Mouse (Mus musculus) liver, adult 2 months (tissue): ENCODE data around the gene Cdk19. TPM values are rescaled to one million over a fixed set of nuclear protein-coding genes. Genes with fewer than 3 reads are reported as not detected.
A peak's percentile ranks its signal among the peaks of the same experiment; 100 is the strongest.

ENCODE experiments used
- DNase-seq: peaks from one replicate; pipeline ENCODE4 v3.0.0-alpha.2; 2011; ENCODE audit warnings: low read depth, low spot score; ENCODE audit errors: extremely low read depth
- H3K27ac ChIP-seq: fragments of 200-500 bp; replicated peaks from 2 replicates; pipeline ENCODE4 v1.5.1; 2012; ENCODE audit warnings: low read depth, mild to moderate bottlenecking, control low read depth, inconsistent platforms, low read length; ENCODE audit not compliant: insufficient read depth
- H3K27me3 ChIP-seq: fragments of 200-500 bp; 2 replicates; pipeline ENCODE4 v1.6.1; 2012; ENCODE audit warnings: mild to moderate bottlenecking, moderate library complexity, low read length, inconsistent platforms; ENCODE audit not compliant: control insufficient read depth, insufficient read depth
- H3K36me3 ChIP-seq: fragments of 200-500 bp; 2 replicates; pipeline ENCODE4 v1.6.1; 2012; ENCODE audit warnings: low read length, inconsistent platforms; ENCODE audit not compliant: control insufficient read depth, insufficient read depth
- H3K4me1 ChIP-seq: fragments of 200-500 bp; 2 replicates; pipeline ENCODE4 v1.6.1; 2011; ENCODE audit warnings: low read length; ENCODE audit not compliant: control insufficient read depth, insufficient read depth
- H3K4me3 ChIP-seq: fragments of 200-500 bp; 2 replicates; pipeline ENCODE4 v1.5.1; 2011; ENCODE audit warnings: low read depth, mild to moderate bottlenecking, control low read depth, low read length, moderate library complexity; ENCODE audit not compliant: insufficient read depth
- H3K79me2 ChIP-seq: fragments of 200-500 bp; 2 replicates; pipeline ENCODE4 v1.6.1; 2012; ENCODE audit warnings: inconsistent platforms, mild to moderate bottlenecking, low read length, moderate library complexity; ENCODE audit not compliant: control insufficient read depth, insufficient read depth
- H3K9ac ChIP-seq: fragments of 200-500 bp; 2 replicates; pipeline ENCODE4 v1.6.1; 2012; ENCODE audit warnings: low read depth, mild to moderate bottlenecking, control low read depth, inconsistent platforms, low read length
- CTCF ChIP-seq: fragments of 200-500 bp; IDR thresholded peaks from 2 replicates; pipeline ENCODE4 v1.5.1; 2011; ENCODE audit warnings: low read depth, low read length, control low read depth
- POLR2A ChIP-seq: fragments of 200-500 bp; IDR thresholded peaks from 2 replicates; pipeline ENCODE4 v1.6.1; 2011; ENCODE audit warnings: low read length, control low read depth; ENCODE audit not compliant: insufficient read depth; ENCODE audit errors: extremely low read depth
- WGBS: fragments of 180-500 bp; shearing (Covaris S2); methylation state at CpG from one replicate; pipeline ENCODE4 v1.1.7; 2018; 5-methylcytosine and 5-hydroxymethylcytosine counted together
- polyA plus RNA-seq: library from polyadenylated mRNA; depleted of rRNA; stranded (reverse); fragments of >200 nt; gene quantifications from 2 replicates; pipeline ENCODE4 v1.2.3, GENCODE M21; 2012
- total RNA-seq: library from RNA; depleted of rRNA; stranded (reverse); fragments of >200 nt; gene quantifications from 2 replicates; pipeline ENCODE4 v1.2.3, GENCODE M21; 2014

Gene Cdk19
- total and polyA plus RNA-seq, 2 experiments, result 1.4 to 4.3 TPM

DNA sequence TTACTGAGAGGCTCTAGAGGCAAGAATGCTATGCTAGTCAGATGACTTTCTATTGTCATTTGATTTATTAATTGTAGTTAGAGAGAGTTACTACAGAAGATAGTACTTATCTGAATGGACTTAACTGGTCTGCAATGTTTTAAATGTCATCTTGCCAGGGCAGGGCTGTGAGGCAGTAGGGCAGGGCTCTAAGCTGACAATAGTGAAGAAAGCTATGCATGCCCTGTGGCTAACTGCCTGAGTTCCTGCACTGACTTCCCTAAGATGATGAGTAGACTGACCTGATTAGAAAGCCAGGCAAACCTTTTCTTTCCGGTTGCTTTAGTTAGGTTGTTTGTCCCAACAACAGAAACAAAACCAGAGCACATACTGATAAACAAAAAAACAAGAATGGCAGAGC lies 102.7 kb downstream of the Cdk19 start:
- DNase-seq, result no peak
- Histone ChIP-seq H3K36me3 (no peaks in the 10 kb centered on the region), H3K4me1 (peaks cover 9% of the 10 kb centered on the region), H3K27me3 (no peaks in the 10 kb centered on the region), H3K27ac (no peak overlapping the region), H3K9ac (no peak overlapping the region), H3K79me2 (no peaks in the 10 kb centered on the region), H3K4me3 (no peak overlapping the region)
- TF ChIP-seq CTCF, result no peak
- TF ChIP-seq POLR2A, result no peak
- 85% methylated on average over 1 of the region's 1 CpGs for WGBS

DNA sequence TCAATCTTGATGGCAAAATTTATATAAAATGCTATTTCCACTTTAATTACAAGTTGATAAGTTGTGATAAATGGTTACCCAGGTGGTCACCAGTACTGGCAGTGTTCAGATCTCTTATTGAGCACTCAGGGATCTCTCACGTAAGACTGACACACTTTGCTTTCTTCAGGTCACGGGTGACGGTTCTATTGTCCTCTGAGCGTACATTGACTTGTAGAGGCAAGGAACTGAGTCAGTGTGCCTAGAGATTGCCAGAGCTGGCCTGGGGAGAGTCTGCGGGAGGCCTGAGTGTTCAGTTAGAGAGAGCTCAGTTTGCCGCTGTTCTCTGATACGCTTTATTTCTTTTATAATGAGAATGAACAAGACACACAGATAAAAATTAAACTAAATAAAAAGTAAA lies 104.0 kb downstream of the Cdk19 start:
- TF ChIP-seq POLR2A (no peak), CTCF (no peak)
- WGBS, result 94% methylated on average over 7 of the region's 7 CpGs
- H3K79me2 ChIP-seq, result no peaks in the 10 kb centered on the region
- H3K9ac ChIP-seq, result no peak overlapping the region
- no peak overlapping the region for H3K4me3 ChIP-seq
- H3K36me3 ChIP-seq, result no peaks in the 10 kb centered on the region
- H3K4me1 ChIP-seq, result peaks cover 12% of the 10 kb centered on the region
- no peaks in the 10 kb centered on the region for H3K27me3 ChIP-seq
- H3K27ac ChIP-seq, result no peak overlapping the region
- no peak for DNase-seq

DNA sequence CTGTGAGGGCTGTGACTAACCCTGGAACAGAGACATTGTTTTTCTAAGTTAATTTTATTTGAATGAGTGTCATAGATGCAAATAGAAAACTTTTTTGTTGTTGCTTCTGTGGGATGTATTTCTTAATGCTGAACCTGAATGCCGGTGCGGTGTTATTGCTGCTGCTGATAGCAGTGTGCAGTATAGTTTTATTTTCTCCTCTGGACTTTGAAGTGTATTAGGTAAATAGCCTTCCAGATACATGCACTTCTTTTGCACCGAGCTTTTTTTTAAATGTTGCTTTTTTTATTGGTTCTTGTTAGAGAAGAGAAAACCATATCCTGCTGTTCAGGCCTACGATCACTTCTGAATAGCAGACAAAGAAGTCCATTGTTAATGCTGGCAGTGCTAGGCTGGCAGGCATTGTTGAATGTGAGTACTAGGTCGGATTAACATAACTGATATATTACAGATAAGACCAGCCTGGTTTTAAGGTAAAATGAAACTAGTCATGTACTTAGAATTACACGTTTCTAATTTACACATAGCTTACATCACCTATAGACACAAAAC lies 104.5 kb downstream of the Cdk19 start:
- Histone ChIP-seq H3K27me3 (no peaks in the 10 kb centered on the region), H3K79me2 (no peaks in the 10 kb centered on the region), H3K4me3 (no peak overlapping the region), H3K4me1 (peaks cover 12% of the 10 kb centered on the region), H3K36me3 (no peaks in the 10 kb centered on the region), H3K9ac (no peak overlapping the region), H3K27ac (no peak overlapping the region)
- DNase-seq, result peak; percentile 29
- TF ChIP-seq POLR2A (no peak), CTCF (no peak)
- 73% methylated on average over 6 of the region's 6 CpGs for WGBS

DNA sequence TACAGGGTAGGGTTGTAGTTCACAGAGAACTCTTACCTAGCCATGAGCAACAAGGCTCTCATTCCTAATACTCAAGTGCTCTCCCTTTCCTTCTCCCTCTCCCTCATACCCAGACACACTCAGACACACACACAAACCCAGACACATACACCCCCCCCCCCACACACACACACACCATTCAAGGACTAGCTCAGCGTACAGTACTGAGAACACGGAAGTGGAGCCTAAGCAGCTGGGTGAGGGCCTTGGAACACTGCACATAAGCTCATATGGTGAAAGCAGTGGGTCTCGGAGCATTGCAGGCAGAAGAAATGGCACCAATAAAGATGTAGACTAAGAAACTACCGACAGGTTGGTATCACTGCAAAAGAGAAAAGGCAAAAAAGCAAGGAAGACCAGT lies 105.2 kb downstream of the Cdk19 start:
- H3K27ac ChIP-seq, result no peak overlapping the region
- no peaks in the 10 kb centered on the region; the same call in 1 of the 2 replicates for H3K79me2 ChIP-seq
- no peak overlapping the region for H3K9ac ChIP-seq
- DNase-seq, result no peak
- H3K4me1 ChIP-seq, result peaks cover 12% of the 10 kb centered on the region
- no peak for TF ChIP-seq CTCF
- no peak for TF ChIP-seq POLR2A
- WGBS, result 93% methylated on average over 4 of the region's 4 CpGs
- no peaks in the 10 kb centered on the region for H3K27me3 ChIP-seq
- H3K4me3 ChIP-seq, result no peak overlapping the region
- no peaks in the 10 kb centered on the region for H3K36me3 ChIP-seq

DNA sequence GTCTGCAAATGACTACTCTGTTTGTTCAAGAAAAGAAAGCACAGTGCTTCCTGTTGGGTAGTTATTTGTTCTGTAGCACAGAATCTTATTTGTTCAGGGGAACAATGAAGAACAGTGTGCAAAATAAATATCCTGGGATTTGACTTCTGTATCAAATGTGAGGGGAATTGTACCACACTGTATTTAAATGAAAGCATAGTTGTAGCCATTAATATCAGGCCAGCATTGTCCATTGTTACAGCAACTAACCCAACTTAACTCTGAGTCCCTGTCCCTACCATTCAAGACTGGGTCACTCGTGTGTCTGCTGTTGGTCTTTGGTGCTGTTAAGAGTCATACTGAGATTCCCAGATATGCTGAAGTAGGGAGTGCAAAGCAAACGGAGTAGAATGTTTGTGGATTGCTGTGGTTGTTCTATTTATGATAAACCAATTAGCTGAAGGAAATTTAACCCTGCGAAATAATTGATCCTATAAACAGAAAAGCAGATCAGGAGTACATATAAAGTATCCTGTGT lies 106.8 kb downstream of the Cdk19 start:
- Histone ChIP-seq H3K27me3 (no peaks in the 10 kb centered on the region), H3K4me3 (no peak overlapping the region), H3K79me2 (no peaks in the 10 kb centered on the region; the same call in 1 of the 2 replicates), H3K27ac (peak overlapping the region; percentile 53), H3K36me3 (no peaks in the 10 kb centered on the region), H3K4me1 (peaks cover 12% of the 10 kb centered on the region), H3K9ac (no peak overlapping the region)
- TF ChIP-seq CTCF, result no peak
- 54% methylated on average over 3 of the region's 3 CpGs for WGBS
- no peak for DNase-seq

DNA sequence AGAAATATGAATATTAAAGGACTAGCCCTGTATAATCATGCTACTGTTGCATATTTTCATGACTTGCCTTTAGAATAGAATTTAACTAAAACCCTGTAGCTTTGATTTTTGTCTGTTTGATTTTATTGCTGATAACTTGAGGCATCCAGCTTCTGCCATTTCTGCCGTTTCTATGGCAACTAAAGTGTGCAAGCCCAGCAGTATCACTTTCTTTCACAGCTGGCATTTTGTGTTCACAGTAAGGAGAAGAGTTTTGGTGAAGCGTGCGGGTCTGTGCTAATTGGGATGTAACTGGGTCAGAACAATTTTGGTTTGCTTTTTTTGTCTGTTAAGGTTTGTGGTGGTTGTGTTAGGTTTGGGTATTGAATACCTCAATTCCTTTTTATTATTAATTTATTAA lies 107.3 kb downstream of the Cdk19 start:
- Histone ChIP-seq H3K27me3 (no peaks in the 10 kb centered on the region), H3K9ac (no peak overlapping the region), H3K36me3 (no peaks in the 10 kb centered on the region), H3K4me3 (no peak overlapping the region), H3K4me1 (peaks cover 12% of the 10 kb centered on the region), H3K27ac (no peak overlapping the region), H3K79me2 (no peaks in the 10 kb centered on the region; the same call in 1 of the 2 replicates)
- DNase-seq, result peak; percentile 30
- TF ChIP-seq CTCF, result no peak
- TF ChIP-seq POLR2A, result no peak
- 57% methylated on average over 3 of the region's 3 CpGs for WGBS
